Mouse (Mus musculus) embryonic facial prominence, embryonic 15.5 days (tissue): ENCODE measurements at regions not wholly inside any gene's neighbourhood (a gene's known extent, or its start where the extent isn't known, plus 50 kb on each side); places are given as distances from the start of the nearest gene placed in this dataset.

Source experiments
- ATAC-seq: fragments of 200-750 bp; cut with Nextera tagmentation; 2 replicates; pipeline ENCODE4 v1.8.0; 2017; ENCODE audit warnings: low read depth, moderate TSS enrichment; ENCODE audit not compliant: insufficient number of reproducible peaks, low FRiP score, low TSS enrichment
- H3K27ac ChIP-seq: fragments of 300-500 bp; sonication (generic); replicated peaks from 2 replicates; pipeline ENCODE4 v1.5.1; 2015; ENCODE audit warnings: mild to moderate bottlenecking, inconsistent platforms
- H3K27me3 ChIP-seq: fragments of 300-500 bp; sonication (generic); 2 replicates; pipeline ENCODE4 v1.6.1; 2015; ENCODE audit warnings: inconsistent platforms
- H3K36me3 ChIP-seq: fragments of 300-500 bp; sonication (generic); 2 replicates; pipeline ENCODE4 v1.6.1; 2015; ENCODE audit warnings: mild to moderate bottlenecking, inconsistent platforms
- H3K4me1 ChIP-seq: fragments of 300-500 bp; sonication (generic); 2 replicates; pipeline ENCODE4 v1.6.1; 2015; ENCODE audit warnings: inconsistent platforms
- H3K4me2 ChIP-seq: fragments of 300-500 bp; sonication (generic); replicated peaks from 2 replicates; pipeline ENCODE4 v1.6.1; 2015; ENCODE audit warnings: mild to moderate bottlenecking, inconsistent platforms
- H3K4me3 ChIP-seq: fragments of 300-500 bp; sonication (generic); replicated peaks from 2 replicates; pipeline ENCODE4 v1.5.1; 2015; ENCODE audit warnings: mild to moderate bottlenecking, inconsistent platforms
- H3K9ac ChIP-seq: fragments of 300-500 bp; sonication (generic); 2 replicates; pipeline ENCODE4 v1.6.1; 2015; ENCODE audit warnings: inconsistent platforms
- H3K9me3 ChIP-seq: fragments of 300-500 bp; sonication (generic); replicated peaks from 2 replicates; pipeline ENCODE4 v1.6.1; 2016; ENCODE audit warnings: inconsistent platforms
- WGBS: fragments of 180-500 bp; shearing (Covaris S2); methylation state at CpG from one replicate; pipeline ENCODE4 v1.1.7; 2015; 5-methylcytosine and 5-hydroxymethylcytosine counted together

- Histone ChIP-seq H3K27ac (no peak overlapping the region), H3K4me3 (no peak overlapping the region), H3K4me1 (peaks cover 5% of the 10 kb centered on the region), H3K27me3 (no peaks in the 10 kb centered on the region), H3K9ac (no peak overlapping the region), H3K36me3 (no peaks in the 10 kb centered on the region), H3K4me2 (no peak overlapping the region), H3K9me3 (no peaks in the 10 kb centered on the region)
- ATAC-seq, result no peak
- WGBS, result 73% methylated on average over 2 of the region's 2 CpGs
Observed at GRCm38 (mm10) chr10:118751110-118751509, 118.9 kb downstream of the Dyrk2 start.

GRCm38 (mm10) chr10:118753061-118753775 lies 116.8 kb downstream of the Dyrk2 start:
- no peaks in the 10 kb centered on the region for H3K36me3 ChIP-seq
- H3K27me3 ChIP-seq, result no peaks in the 10 kb centered on the region
- no peaks in the 10 kb centered on the region for H3K9me3 ChIP-seq
- no peak overlapping the region for H3K4me3 ChIP-seq
- no peak overlapping the region for H3K27ac ChIP-seq
- H3K4me1 ChIP-seq, result no peaks in the 10 kb centered on the region
- 76% methylated on average over 5 of the region's 5 CpGs for WGBS
- ATAC-seq, result no peak
- no peak overlapping the region for H3K9ac ChIP-seq
- no peak overlapping the region for H3K4me2 ChIP-seq

- H3K9me3 ChIP-seq, result no peaks in the 10 kb centered on the region
- no peaks in the 10 kb centered on the region for H3K36me3 ChIP-seq
- H3K4me2 ChIP-seq, result no peak overlapping the region
- 77% methylated on average over 13 of the region's 13 CpGs for WGBS
- no peak for ATAC-seq
- H3K9ac ChIP-seq, result no peak overlapping the region
- H3K4me3 ChIP-seq, result no peak overlapping the region
- H3K27ac ChIP-seq, result no peak overlapping the region
- no peaks in the 10 kb centered on the region for H3K4me1 ChIP-seq
- H3K27me3 ChIP-seq, result no peaks in the 10 kb centered on the region
Observed at GRCm38 (mm10) chr10:118754791-118755190, 115.2 kb downstream of the Dyrk2 start.

GRCm38 (mm10) chr10:118758825-118759471 lies 111.1 kb downstream of the Dyrk2 start:
- Histone ChIP-seq H3K9ac (no peak overlapping the region), H3K4me3 (no peak overlapping the region), H3K27me3 (no peaks in the 10 kb centered on the region), H3K4me1 (0 out of 2 replicates have a peak, but pooled peaks cover 4% of the 10 kb centered on the region), H3K36me3 (no peaks in the 10 kb centered on the region), H3K27ac (no peak overlapping the region), H3K9me3 (no peaks in the 10 kb centered on the region), H3K4me2 (no peak overlapping the region)
- no peak for ATAC-seq
- 77% methylated on average over 18 of the region's 18 CpGs for WGBS

GRCm38 (mm10) chr10:118760441-118760840 lies 109.6 kb downstream of the Dyrk2 start:
- no peak overlapping the region for H3K4me3 ChIP-seq
- H3K9me3 ChIP-seq, result no peaks in the 10 kb centered on the region
- no peak overlapping the region for H3K27ac ChIP-seq
- H3K36me3 ChIP-seq, result no peaks in the 10 kb centered on the region
- ATAC-seq, result no peak
- 63% methylated on average over 8 of the region's 8 CpGs for WGBS
- no peaks in the 10 kb centered on the region for H3K27me3 ChIP-seq
- H3K9ac ChIP-seq, result no peak overlapping the region
- 0 out of 2 replicates have a peak, but pooled peaks cover 4% of the 10 kb centered on the region for H3K4me1 ChIP-seq
- H3K4me2 ChIP-seq, result no peak overlapping the region

- H3K36me3 ChIP-seq, result no peaks in the 10 kb centered on the region
- 0 out of 2 replicates have a peak, but pooled peaks cover 4% of the 10 kb centered on the region for H3K4me1 ChIP-seq
- 65% methylated on average over 10 of the region's 10 CpGs for WGBS
- ATAC-seq, result no peak
- H3K9ac ChIP-seq, result no peak overlapping the region
- no peaks in the 10 kb centered on the region for H3K9me3 ChIP-seq
- no peak overlapping the region for H3K4me2 ChIP-seq
- H3K27me3 ChIP-seq, result no peaks in the 10 kb centered on the region
- no peak overlapping the region for H3K27ac ChIP-seq
- no peak overlapping the region for H3K4me3 ChIP-seq
Observed at GRCm38 (mm10) chr10:118761101-118761868, 108.7 kb downstream of the Dyrk2 start.

- WGBS, result 86% methylated on average over 9 of the region's 9 CpGs
- no peak for ATAC-seq
Observed at GRCm38 (mm10) chr10:118765051-118765450, 105.0 kb downstream of the Dyrk2 start.

GRCm38 (mm10) chr10:118765544-118766441 lies 104.2 kb downstream of the Dyrk2 start:
- Histone ChIP-seq H3K36me3 (no peaks in the 10 kb centered on the region), H3K4me3 (no peak overlapping the region), H3K9ac (no peak overlapping the region), H3K27ac (no peak overlapping the region), H3K4me1 (0 out of 2 replicates have a peak, but pooled peaks cover 4% of the 10 kb centered on the region), H3K9me3 (no peaks in the 10 kb centered on the region), H3K27me3 (no peaks in the 10 kb centered on the region), H3K4me2 (no peak overlapping the region)
- 63% methylated on average over 14 of the region's 14 CpGs for WGBS
- no peak for ATAC-seq

More at GRCm38 (mm10) chr10:118765051-118765450, 105.0 kb downstream of the Dyrk2 start:
- H3K9me3 ChIP-seq, result no peaks in the 10 kb centered on the region
- H3K4me2 ChIP-seq, result no peak overlapping the region
- no peaks in the 10 kb centered on the region for H3K27me3 ChIP-seq
- H3K4me3 ChIP-seq, result no peak overlapping the region
- H3K9ac ChIP-seq, result no peak overlapping the region
- H3K27ac ChIP-seq, result no peak overlapping the region
- no peaks in the 10 kb centered on the region for H3K36me3 ChIP-seq
- H3K4me1 ChIP-seq, result 0 out of 2 replicates have a peak, but pooled peaks cover 4% of the 10 kb centered on the region

GRCm38 (mm10) chr10:118766826-118767225 lies 103.2 kb downstream of the Dyrk2 start:
- Histone ChIP-seq H3K27ac (no peak overlapping the region), H3K9me3 (no peaks in the 10 kb centered on the region), H3K36me3 (no peaks in the 10 kb centered on the region), H3K4me2 (no peak overlapping the region), H3K4me3 (no peak overlapping the region), H3K27me3 (no peaks in the 10 kb centered on the region), H3K9ac (no peak overlapping the region), H3K4me1 (no peaks in the 10 kb centered on the region)
- no peak for ATAC-seq
- 80% methylated on average over 7 of the region's 7 CpGs for WGBS

- Histone ChIP-seq H3K9me3 (no peaks in the 10 kb centered on the region), H3K27ac (no peak overlapping the region), H3K36me3 (no peaks in the 10 kb centered on the region), H3K9ac (no peak overlapping the region), H3K4me3 (no peak overlapping the region), H3K4me1 (no peaks in the 10 kb centered on the region), H3K27me3 (no peaks in the 10 kb centered on the region), H3K4me2 (no peak overlapping the region)
- WGBS, result 90% methylated on average over 4 of the region's 4 CpGs
- no peak for ATAC-seq
Observed at GRCm38 (mm10) chr10:118769751-118770150, 100.3 kb downstream of the Dyrk2 start.
